Mouse (Mus musculus) limb, embryonic 12.5 days (tissue): ENCODE data around the gene Gm4131. TPM values are rescaled to one million over a fixed set of nuclear protein-coding genes. Genes with fewer than 3 reads are reported as not detected.
"Not testable (repeated sequence)": the region's sequence is repeated elsewhere in the genome, so short reads cannot be mapped to it uniquely, and the experiment has no call there.

Experiments
- ATAC-seq: fragments of 200-750 bp; cut with Nextera tagmentation; 2 replicates; pipeline ENCODE4 v1.8.0; 2017; ENCODE audit warnings: low read depth, moderate TSS enrichment; ENCODE audit not compliant: insufficient number of reproducible peaks, insufficient read depth, low FRiP score, low TSS enrichment
- H3K27ac ChIP-seq: fragments of 300-500 bp; sonication (generic); 2 replicates; pipeline ENCODE4 v1.5.1; 2016; ENCODE audit warnings: mild to moderate bottlenecking, moderate library complexity
- H3K27me3 ChIP-seq: fragments of 300-500 bp; sonication (generic); 2 replicates; pipeline ENCODE4 v1.6.1; 2016; ENCODE audit warnings: mild to moderate bottlenecking, moderate library complexity
- H3K36me3 ChIP-seq: fragments of 300-500 bp; sonication (generic); 2 replicates; pipeline ENCODE4 v1.6.1; 2016; ENCODE audit warnings: mild to moderate bottlenecking, moderate library complexity
- H3K4me1 ChIP-seq: fragments of 300-500 bp; sonication (generic); replicated peaks from 2 replicates; pipeline ENCODE4 v1.6.1; 2016
- H3K4me2 ChIP-seq: fragments of 300-500 bp; sonication (generic); 2 replicates; pipeline ENCODE4 v1.6.1; 2016; ENCODE audit warnings: mild to moderate bottlenecking, moderate library complexity
- H3K4me3 ChIP-seq: fragments of 300-500 bp; sonication (generic); replicated peaks from 2 replicates; pipeline ENCODE4 v1.5.1; 2016; ENCODE audit warnings: mild to moderate bottlenecking
- H3K9ac ChIP-seq: fragments of 300-500 bp; sonication (generic); replicated peaks from 2 replicates; pipeline ENCODE4 v1.6.1; 2016; ENCODE audit warnings: mild to moderate bottlenecking, moderate library complexity
- H3K9me3 ChIP-seq: fragments of 300-500 bp; sonication (generic); 2 replicates; pipeline ENCODE4 v1.6.1; 2016; ENCODE audit warnings: mild to moderate bottlenecking, moderate library complexity
- WGBS: fragments of 180-500 bp; shearing (Covaris S2); methylation state at CpG from one replicate; pipeline ENCODE4 v1.1.7; 2016; 5-methylcytosine and 5-hydroxymethylcytosine counted together
- polyA plus RNA-seq: library from polyadenylated mRNA; unstranded; fragments of >200 nt; fragmentation: Nextera tagmentation; extraction: Ambion mirVana; gene quantifications from 2 replicates; pipeline ENCODE4 v1.2.1, GENCODE M21; 2016

Gm4131 gene
- polyA plus RNA-seq: not detected in 2 replicates

- not testable (repeated sequence) for H3K4me3 ChIP-seq, H3K9me3 ChIP-seq, H3K36me3 ChIP-seq, H3K27ac ChIP-seq, H3K9ac ChIP-seq, H3K4me2 ChIP-seq, H3K4me1 ChIP-seq, ATAC-seq
- WGBS: 90% methylated on average over 9 of the region's 9 CpGs
- peaks cover 11% of the 10 kb centered on the region for H3K27me3 ChIP-seq
Observed at GRCm38 (mm10) chr14:62566821-62567220, at the start of gene Gm4131. Gene Gm4131, minus strand, starts transcription at chr14:62566921.

DNA sequence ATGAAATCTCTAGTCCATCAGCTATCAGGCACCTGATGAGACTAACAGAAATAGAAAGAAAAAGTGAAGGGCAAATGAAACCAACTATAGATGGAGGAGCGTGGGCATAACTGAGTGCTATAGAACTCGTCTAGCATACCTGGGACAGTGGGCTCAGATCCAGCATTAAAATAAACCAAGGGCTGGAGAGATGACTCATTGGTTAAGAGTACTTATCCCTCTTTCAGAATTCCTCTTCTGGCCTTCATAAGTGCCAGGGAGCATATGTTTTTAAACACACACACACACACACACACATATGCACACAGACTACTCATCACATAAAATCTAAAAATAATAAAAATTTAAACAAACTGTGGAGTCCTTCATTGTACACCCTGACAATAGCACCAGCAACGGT lies 43.2 kb upstream of the Gm4131 start:
- H3K36me3 ChIP-seq: no peaks in the 10 kb centered on the region
- no peak overlapping the region for H3K9ac ChIP-seq
- no peak overlapping the region for H3K27ac ChIP-seq
- no peaks in the 10 kb centered on the region for H3K9me3 ChIP-seq
- 81% methylated on average over 3 of the region's 3 CpGs for WGBS
- H3K4me1 ChIP-seq: no peaks in the 10 kb centered on the region
- ATAC-seq: no peak
- H3K4me2 ChIP-seq: no peak overlapping the region
- no peak overlapping the region for H3K4me3 ChIP-seq
- H3K27me3 ChIP-seq: no peaks in the 10 kb centered on the region

GRCm38 (mm10) chr14:62607791-62608196 lies 41.1 kb upstream of the Gm4131 start:
- Histone ChIP-seq H3K9ac (no peak overlapping the region), H3K4me2 (no peak overlapping the region), H3K27ac (no peak overlapping the region), H3K4me1 (no peaks in the 10 kb centered on the region), H3K9me3 (no peaks in the 10 kb centered on the region), H3K27me3 (no peaks in the 10 kb centered on the region), H3K4me3 (no peak overlapping the region), H3K36me3 (no peaks in the 10 kb centered on the region)
- ATAC-seq: no peak
- WGBS: 75% methylated on average over 8 of the region's 8 CpGs

- no peak for ATAC-seq
- 84% methylated on average over 1 of the region's 1 CpGs for WGBS
Observed at GRCm38 (mm10) chr14:62602869-62603268, 36.1 kb upstream of the Gm4131 start.

GRCm38 (mm10) chr14:62602271-62602670 lies 35.5 kb upstream of the Gm4131 start:
- no peak overlapping the region for H3K4me3 ChIP-seq
- ATAC-seq: no peak
- WGBS: 55% methylated on average over 1 of the region's 1 CpGs

More at GRCm38 (mm10) chr14:62602869-62603268, 36.1 kb upstream of the Gm4131 start:
- no peak overlapping the region for H3K27ac ChIP-seq
- no peaks in the 10 kb centered on the region for H3K36me3 ChIP-seq
- no peaks in the 10 kb centered on the region for H3K9me3 ChIP-seq
- H3K4me3 ChIP-seq: no peak overlapping the region
- no peaks in the 10 kb centered on the region; the same call in 1 of the 2 replicates for H3K4me1 ChIP-seq
- no peak overlapping the region for H3K4me2 ChIP-seq
- no peaks in the 10 kb centered on the region for H3K27me3 ChIP-seq
- no peak overlapping the region for H3K9ac ChIP-seq

DNA sequence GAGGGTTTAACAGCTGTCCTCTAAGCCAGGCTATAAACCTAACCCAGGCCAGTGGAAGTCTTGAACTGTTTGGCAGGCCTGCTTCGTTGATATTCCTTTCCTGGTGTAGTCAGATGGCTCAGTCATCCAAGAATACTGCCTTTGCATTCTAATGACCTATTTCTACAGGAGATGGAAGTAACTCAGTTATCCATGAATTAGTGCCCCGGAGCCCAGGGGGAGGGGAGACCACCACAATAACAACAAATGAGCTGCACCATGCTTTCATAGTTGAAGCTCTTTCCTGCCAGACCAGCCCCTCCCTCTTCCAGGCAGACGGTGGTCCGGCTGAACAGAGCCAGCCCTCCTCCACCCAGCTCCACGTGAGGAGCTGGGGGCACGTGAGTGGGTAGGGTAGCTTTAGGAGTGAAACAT lies 33.4 kb upstream of the Gm4131 start:
- H3K4me3 ChIP-seq: no peak overlapping the region
- no peaks in the 10 kb centered on the region for H3K9me3 ChIP-seq
- no peaks in the 10 kb centered on the region; the same call in 1 of the 2 replicates for H3K4me1 ChIP-seq
- no peak overlapping the region for H3K4me2 ChIP-seq
- no peaks in the 10 kb centered on the region for H3K27me3 ChIP-seq
- H3K27ac ChIP-seq: no peak overlapping the region
- no peak overlapping the region for H3K9ac ChIP-seq
- no peaks in the 10 kb centered on the region for H3K36me3 ChIP-seq
- 41% methylated on average over 6 of the region's 6 CpGs for WGBS
- no peak for ATAC-seq

More at GRCm38 (mm10) chr14:62602271-62602670, 35.5 kb upstream of the Gm4131 start:
- Histone ChIP-seq H3K9me3 (no peaks in the 10 kb centered on the region), H3K4me1 (no peaks in the 10 kb centered on the region; the same call in 1 of the 2 replicates), H3K27me3 (no peaks in the 10 kb centered on the region), H3K36me3 (no peaks in the 10 kb centered on the region), H3K9ac (no peak overlapping the region), H3K27ac (no peak overlapping the region), H3K4me2 (no peak overlapping the region)

GRCm38 (mm10) chr14:62585338-62585737 lies 18.6 kb upstream of the Gm4131 start:
- WGBS: 22% methylated on average over 3 of the region's 3 CpGs
- no peak overlapping the region for H3K4me2 ChIP-seq
- H3K36me3 ChIP-seq: no peaks in the 10 kb centered on the region
- no peak overlapping the region for H3K9ac ChIP-seq
- no peaks in the 10 kb centered on the region for H3K9me3 ChIP-seq
- H3K4me3 ChIP-seq: no peak overlapping the region
- no peak for ATAC-seq
- H3K4me1 ChIP-seq: peaks cover 25% of the 10 kb centered on the region
- H3K27ac ChIP-seq: no peak overlapping the region
- peaks cover 16% of the 10 kb centered on the region for H3K27me3 ChIP-seq

DNA sequence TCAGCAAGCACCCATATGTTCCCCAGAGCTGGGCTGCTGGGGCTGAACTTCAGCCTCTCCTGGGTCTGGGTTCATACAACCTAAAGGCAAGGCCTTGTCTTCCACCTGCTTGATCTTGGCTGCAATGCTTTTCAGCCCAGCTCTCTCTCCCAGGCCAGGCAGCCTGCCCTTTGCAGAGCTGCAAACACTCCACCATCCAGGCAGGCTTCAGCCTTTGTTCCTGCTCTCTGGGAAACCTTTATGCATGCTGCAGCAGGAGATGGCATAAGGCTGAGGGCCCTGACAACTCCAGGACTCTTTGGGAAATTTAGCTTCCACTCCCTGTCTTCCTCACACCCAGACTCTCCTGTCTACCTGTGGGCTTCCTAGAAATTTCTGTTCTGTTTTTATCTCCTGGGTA lies 17.9 kb upstream of the Gm4131 start:
- Histone ChIP-seq H3K27ac (no peak overlapping the region), H3K9ac (no peak overlapping the region), H3K4me2 (no peak overlapping the region), H3K27me3 (peaks cover 22% of the 10 kb centered on the region), H3K36me3 (no peaks in the 10 kb centered on the region), H3K4me1 (peaks cover 25% of the 10 kb centered on the region), H3K9me3 (no peaks in the 10 kb centered on the region), H3K4me3 (no peak overlapping the region)
- no peak for ATAC-seq

- no peak overlapping the region for H3K27ac ChIP-seq
- no peaks in the 10 kb centered on the region for H3K36me3 ChIP-seq
- peaks cover 22% of the 10 kb centered on the region for H3K27me3 ChIP-seq
- ATAC-seq: no peak
- H3K4me1 ChIP-seq: peaks cover 25% of the 10 kb centered on the region
- H3K4me2 ChIP-seq: no peak overlapping the region
- no peak overlapping the region for H3K9ac ChIP-seq
- H3K4me3 ChIP-seq: no peak overlapping the region
- H3K9me3 ChIP-seq: no peaks in the 10 kb centered on the region
- 73% methylated on average over 9 of the region's 9 CpGs for WGBS
Observed at GRCm38 (mm10) chr14:62581768-62582167, 15.0 kb upstream of the Gm4131 start.

- Histone ChIP-seq H3K4me2 (no peak overlapping the region), H3K36me3 (no peaks in the 10 kb centered on the region), H3K27me3 (peaks cover 17% of the 10 kb centered on the region; the same call in 1 of the 2 replicates), H3K4me3 (no peak overlapping the region), H3K9me3 (no peaks in the 10 kb centered on the region), H3K27ac (no peak overlapping the region), H3K9ac (no peak overlapping the region), H3K4me1 (peaks cover 25% of the 10 kb centered on the region)
- no peak for ATAC-seq
- WGBS: 79% methylated on average over 3 of the region's 3 CpGs
Observed at GRCm38 (mm10) chr14:62580945-62581344, 14.2 kb upstream of the Gm4131 start.

GRCm38 (mm10) chr14:62575862-62576261 lies 9.1 kb upstream of the Gm4131 start:
- 69% methylated on average over 8 of the region's 8 CpGs for WGBS
- no peaks in the 10 kb centered on the region for H3K9me3 ChIP-seq
- H3K27ac ChIP-seq: no peak overlapping the region
- peaks cover 5% of the 10 kb centered on the region; the same call in 1 of the 2 replicates for H3K4me1 ChIP-seq
- H3K4me3 ChIP-seq: no peak overlapping the region
- no peaks in the 10 kb centered on the region for H3K36me3 ChIP-seq
- H3K4me2 ChIP-seq: no peak overlapping the region
- ATAC-seq: no peak
- peaks cover 28% of the 10 kb centered on the region; the same call in 1 of the 2 replicates for H3K27me3 ChIP-seq
- no peak overlapping the region for H3K9ac ChIP-seq

DNA sequence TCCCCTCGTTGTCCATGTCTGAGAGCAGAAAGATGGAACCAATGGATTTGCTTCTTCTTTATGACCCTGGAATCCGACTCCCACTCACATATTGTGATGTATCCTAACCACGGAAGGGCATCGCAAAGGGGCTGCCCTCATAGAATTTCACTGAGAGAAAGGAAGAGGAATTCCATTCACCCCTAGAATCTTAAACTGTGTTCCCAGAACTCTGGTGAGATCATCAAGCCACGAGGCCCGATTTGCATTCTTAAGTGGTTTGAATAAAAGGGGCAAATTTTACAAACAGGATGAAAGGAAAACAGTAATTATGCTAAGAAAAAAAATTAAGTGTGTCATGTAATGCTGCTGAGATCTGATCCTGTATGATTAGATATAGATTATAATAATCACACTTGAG lies 8.2 kb upstream of the Gm4131 start:
- Histone ChIP-seq H3K27ac (no peak overlapping the region), H3K4me2 (no peak overlapping the region), H3K4me3 (no peak overlapping the region), H3K9ac (no peak overlapping the region), H3K4me1 (peaks cover 12% of the 10 kb centered on the region), H3K27me3 (peaks cover 25% of the 10 kb centered on the region; the same call in 1 of the 2 replicates), H3K36me3 (no peaks in the 10 kb centered on the region), H3K9me3 (no peaks in the 10 kb centered on the region)
- 65% methylated on average over 6 of the region's 6 CpGs for WGBS
- no peak for ATAC-seq
